Mouse (Mus musculus) limb, embryonic 11.5 days (tissue): ENCODE measurements at regions not wholly inside any gene's neighbourhood (a gene's known extent, or its start where the extent isn't known, plus 50 kb on each side); places are given as distances from the start of the nearest gene placed in this dataset.

ENCODE experiments used
- ATAC-seq: fragments of 200-750 bp; cut with Nextera tagmentation; 2 replicates; pipeline ENCODE4 v1.8.0; 2017; ENCODE audit warnings: low read depth; ENCODE audit not compliant: insufficient number of reproducible peaks, low FRiP score, low TSS enrichment
- DNase-seq: peaks from one replicate; pipeline ENCODE4 v3.0.0-alpha.2; 2015; ENCODE audit warnings: low spot score
- H3K27ac ChIP-seq: fragments of 300-500 bp; sonication (generic); replicated peaks from 2 replicates; pipeline ENCODE4 v1.5.1; 2014; ENCODE audit warnings: low read depth, mild to moderate bottlenecking, low read length
- H3K27me3 ChIP-seq: fragments of 300-500 bp; sonication (generic); 2 replicates; pipeline ENCODE4 v1.6.1; 2014; ENCODE audit warnings: mild to moderate bottlenecking, low read length, mixed read lengths; ENCODE audit not compliant: control insufficient read depth, insufficient read depth
- H3K36me3 ChIP-seq: fragments of 300-500 bp; sonication (generic); 2 replicates; pipeline ENCODE4 v1.6.1; 2014; ENCODE audit warnings: mild to moderate bottlenecking, low read length, moderate library complexity, mixed read lengths; ENCODE audit not compliant: control insufficient read depth, insufficient read depth
- H3K4me1 ChIP-seq: fragments of 300-500 bp; sonication (generic); 2 replicates; pipeline ENCODE4 v1.6.1; 2014; ENCODE audit warnings: low read length, mixed read lengths; ENCODE audit not compliant: control insufficient read depth, insufficient read depth
- H3K4me2 ChIP-seq: fragments of 300-500 bp; sonication (generic); 2 replicates; pipeline ENCODE4 v1.6.1; 2014; ENCODE audit warnings: low read depth, mild to moderate bottlenecking, moderate library complexity; ENCODE audit not compliant: severe bottlenecking
- H3K4me3 ChIP-seq: fragments of 300-500 bp; sonication (generic); 2 replicates; pipeline ENCODE4 v1.5.1; 2014; ENCODE audit warnings: low read depth, low read length
- H3K9ac ChIP-seq: fragments of 300-500 bp; sonication (generic); 2 replicates; pipeline ENCODE4 v1.6.1; 2014; ENCODE audit warnings: mild to moderate bottlenecking, low read length
- H3K9me3 ChIP-seq: fragments of 300-500 bp; sonication (generic); 2 replicates; pipeline ENCODE4 v1.6.1; 2016; ENCODE audit warnings: low read length; ENCODE audit not compliant: control insufficient read depth
- WGBS: fragments of 180-500 bp; shearing (Covaris S2); extraction: QIAGEN DNeasy Blood & Tissue Kit; methylation state at CpG from one replicate; pipeline ENCODE4 v1.1.7; 2014; 5-methylcytosine and 5-hydroxymethylcytosine counted together

- Histone ChIP-seq H3K36me3 (no peaks in the 10 kb centered on the region), H3K4me2 (no peak overlapping the region), H3K27ac (no peak overlapping the region), H3K9ac (no peak overlapping the region), H3K4me1 (peaks cover 3% of the 10 kb centered on the region; the same call in 1 of the 2 replicates), H3K9me3 (no peaks in the 10 kb centered on the region), H3K4me3 (no peak overlapping the region), H3K27me3 (no peaks in the 10 kb centered on the region)
- DNase-seq (no peak), ATAC-seq (no peak)
- 88% methylated on average over 3 of the region's 3 CpGs for WGBS
Observed at GRCm38 (mm10) chr5:106765335-106765734, 68.2 kb upstream of the Zfp644 start.

GRCm38 (mm10) chr5:106763283-106763682, 66.2 kb upstream of the Zfp644 start:
- H3K9ac ChIP-seq: no peak overlapping the region
- no peak overlapping the region for H3K27ac ChIP-seq
- no peaks in the 10 kb centered on the region for H3K27me3 ChIP-seq
- 31% methylated on average over 3 of the region's 3 CpGs for WGBS
- peaks cover 3% of the 10 kb centered on the region; the same call in 1 of the 2 replicates for H3K4me1 ChIP-seq
- no peak for DNase-seq
- no peaks in the 10 kb centered on the region for H3K9me3 ChIP-seq
- H3K36me3 ChIP-seq: no peaks in the 10 kb centered on the region
- H3K4me2 ChIP-seq: no peak overlapping the region
- no peak overlapping the region for H3K4me3 ChIP-seq
- 0 out of 2 replicates have a peak, but pooled peaks have one; percentile 44 for ATAC-seq

- Histone ChIP-seq H3K36me3 (no peaks in the 10 kb centered on the region), H3K4me1 (peaks cover 9% of the 10 kb centered on the region), H3K9me3 (no peaks in the 10 kb centered on the region), H3K4me3 (no peak overlapping the region), H3K27ac (no peak overlapping the region), H3K27me3 (peaks cover 10% of the 10 kb centered on the region; the same call in 1 of the 2 replicates), H3K9ac (no peak overlapping the region), H3K4me2 (peak overlapping the region; percentile 47)
- ATAC-seq (no peak), DNase-seq (no peak)
- 8% methylated on average over 16 of the region's 16 CpGs for WGBS
Observed at GRCm38 (mm10) chr5:106758036-106758435, 60.9 kb upstream of the Zfp644 start.

GRCm38 (mm10) chr5:106757436-106757835, 60.3 kb upstream of the Zfp644 start:
- no peak for ATAC-seq

GRCm38 (mm10) chr5:106756937-106757371, 59.9 kb upstream of the Zfp644 start:
- Histone ChIP-seq H3K27me3 (peaks cover 10% of the 10 kb centered on the region; the same call in 1 of the 2 replicates), H3K4me1 (peaks cover 6% of the 10 kb centered on the region; the same call in 1 of the 2 replicates), H3K4me2 (peak overlapping the region; percentile 47), H3K27ac (no peak overlapping the region), H3K9me3 (no peaks in the 10 kb centered on the region), H3K36me3 (no peaks in the 10 kb centered on the region), H3K9ac (no peak overlapping the region), H3K4me3 (peak overlapping the region; percentile 9)
- ATAC-seq (peak; percentile 51; the same call in 1 of the 2 replicates), DNase-seq (peak; percentile 57)
- WGBS: 5% methylated on average over 10 of the region's 10 CpGs

More at GRCm38 (mm10) chr5:106757436-106757835, 60.3 kb upstream of the Zfp644 start:
- Histone ChIP-seq H3K9ac (no peak overlapping the region), H3K36me3 (no peaks in the 10 kb centered on the region), H3K4me3 (peak overlapping the region; percentile 9), H3K27ac (no peak overlapping the region), H3K9me3 (no peaks in the 10 kb centered on the region), H3K27me3 (peaks cover 10% of the 10 kb centered on the region; the same call in 1 of the 2 replicates), H3K4me2 (peak overlapping the region; percentile 47), H3K4me1 (peaks cover 6% of the 10 kb centered on the region; the same call in 1 of the 2 replicates)
- peak; percentile 37 for DNase-seq
- 3% methylated on average over 14 of the region's 14 CpGs for WGBS

- no peaks in the 10 kb centered on the region for H3K9me3 ChIP-seq
- DNase-seq (no peak), ATAC-seq (no peak)
- peaks cover 6% of the 10 kb centered on the region; the same call in 1 of the 2 replicates for H3K4me1 ChIP-seq
- peaks cover 10% of the 10 kb centered on the region; the same call in 1 of the 2 replicates for H3K27me3 ChIP-seq
- 90% methylated on average over 1 of the region's 1 CpGs for WGBS
- no peak overlapping the region for H3K27ac ChIP-seq
- no peaks in the 10 kb centered on the region for H3K36me3 ChIP-seq
- H3K9ac ChIP-seq: no peak overlapping the region
- no peak overlapping the region for H3K4me2 ChIP-seq
- H3K4me3 ChIP-seq: no peak overlapping the region
Observed at GRCm38 (mm10) chr5:106753289-106753688, 56.2 kb upstream of the Zfp644 start.

GRCm38 (mm10) chr5:106750168-106750567, 53.1 kb upstream of the Zfp644 start:
- DNase-seq (no peak), ATAC-seq (no peak)
- no peaks in the 10 kb centered on the region for H3K36me3 ChIP-seq
- H3K27me3 ChIP-seq: no peaks in the 10 kb centered on the region
- H3K9me3 ChIP-seq: no peaks in the 10 kb centered on the region
- no peak overlapping the region for H3K4me2 ChIP-seq
- H3K9ac ChIP-seq: no peak overlapping the region
- no peak overlapping the region for H3K27ac ChIP-seq
- WGBS: 97% methylated on average over 2 of the region's 2 CpGs
- no peak overlapping the region for H3K4me3 ChIP-seq
- H3K4me1 ChIP-seq: no peaks in the 10 kb centered on the region

GRCm38 (mm10) chr5:106748527-106749138, 51.5 kb upstream of the Zfp644 start:
- Histone ChIP-seq H3K27me3 (no peaks in the 10 kb centered on the region), H3K36me3 (no peaks in the 10 kb centered on the region), H3K4me3 (no peak overlapping the region), H3K4me2 (no peak overlapping the region), H3K27ac (no peak overlapping the region), H3K9ac (no peak overlapping the region), H3K9me3 (no peaks in the 10 kb centered on the region), H3K4me1 (no peaks in the 10 kb centered on the region)
- no peak for ATAC-seq
- WGBS: 84% methylated on average over 12 of the region's 12 CpGs
- no peak for DNase-seq
